Mouse (Mus musculus) spleen, postnatal 14 days (tissue): ENCODE measurements around the gene Gna13.

Experiments used
- DNase-seq, 2 experiments: peaks; one replicate each; pipeline ENCODE4 v3.0.0; 2021 to 2022; ENCODE audit warnings: low spot score in 2 of 2

Gna13 gene

GRCm38 (mm10) chr11:109375412-109375811, 12.8 kb downstream of the Gna13 start:
- DNase-seq, result no peak

DNA sequence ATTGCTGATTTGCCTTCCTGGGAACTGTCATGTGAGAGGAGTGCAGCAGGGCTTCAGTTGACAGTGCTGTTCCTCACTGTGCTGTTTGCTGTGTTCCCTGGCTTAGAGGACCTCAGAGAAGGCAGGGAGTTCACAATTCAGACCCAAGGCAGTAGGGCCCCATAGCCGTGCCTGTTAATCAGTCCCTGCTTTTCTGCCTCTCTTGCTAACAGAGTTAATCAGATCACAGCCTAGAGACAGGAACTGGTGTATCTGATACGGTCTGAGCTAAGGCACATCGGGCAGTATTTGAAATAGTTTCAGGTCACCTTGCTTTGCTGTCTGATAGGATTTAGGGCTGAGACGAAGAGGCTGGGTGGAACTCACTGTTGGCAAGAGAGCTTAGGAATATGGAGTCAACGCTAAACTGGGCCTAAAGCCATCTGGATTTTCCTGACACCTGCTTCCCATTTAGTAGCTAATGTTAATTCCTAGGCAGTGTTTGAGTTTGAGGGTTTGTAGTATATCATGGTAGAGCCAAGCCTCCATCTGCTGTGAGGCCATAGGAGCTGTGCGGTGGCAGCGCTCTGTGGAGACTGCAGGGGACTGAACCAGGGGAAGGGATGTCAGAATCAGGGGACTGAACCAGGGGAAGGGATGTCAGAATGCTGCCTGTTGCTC, 14.0 kb downstream of the Gna13 start:
- no peak for DNase-seq

DNA sequence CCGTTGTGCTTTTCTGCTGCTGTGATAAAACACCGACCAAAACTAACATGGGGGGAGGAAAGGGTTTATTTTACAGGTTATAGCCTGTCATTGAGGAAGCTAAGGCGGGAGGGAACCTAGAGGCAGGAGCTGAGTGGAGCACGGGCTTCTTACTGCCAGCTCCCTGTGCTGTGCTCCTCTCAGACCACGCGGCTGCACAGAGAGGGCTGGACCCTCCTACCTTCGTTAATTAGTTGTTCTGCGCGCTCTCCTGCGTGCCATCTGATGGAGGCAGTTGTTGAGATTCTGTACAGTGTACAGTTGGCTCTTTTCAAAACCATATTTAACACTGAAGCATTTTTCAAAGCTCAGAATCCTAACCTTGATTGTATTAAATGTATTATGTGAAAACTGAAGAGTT, 14.8 kb downstream of the Gna13 start:
- no peak for DNase-seq

- DNase-seq, result no peak
Measured at GRCm38 (mm10) chr11:109378051-109378450, 15.4 kb downstream of the Gna13 start.

DNA sequence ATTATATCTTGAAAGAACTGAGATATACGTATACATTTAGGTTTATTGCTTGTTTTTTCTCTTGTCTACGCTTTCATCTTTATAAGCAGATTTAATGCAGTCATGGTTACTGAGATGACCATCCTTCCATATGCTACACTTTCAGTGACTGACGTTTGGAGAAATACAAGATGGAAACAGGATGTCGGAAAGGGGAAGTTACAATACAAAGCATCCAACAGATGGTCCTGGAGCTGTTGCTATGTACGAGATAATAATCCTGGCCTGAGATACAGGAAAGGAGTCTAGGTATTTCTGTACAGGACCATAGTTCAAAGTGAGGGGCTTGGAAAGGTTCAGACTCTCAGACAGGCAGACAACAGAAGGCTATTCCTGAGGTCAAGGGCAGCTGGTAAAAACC, 18.0 kb downstream of the Gna13 start:
- DNase-seq, result no peak

DNA sequence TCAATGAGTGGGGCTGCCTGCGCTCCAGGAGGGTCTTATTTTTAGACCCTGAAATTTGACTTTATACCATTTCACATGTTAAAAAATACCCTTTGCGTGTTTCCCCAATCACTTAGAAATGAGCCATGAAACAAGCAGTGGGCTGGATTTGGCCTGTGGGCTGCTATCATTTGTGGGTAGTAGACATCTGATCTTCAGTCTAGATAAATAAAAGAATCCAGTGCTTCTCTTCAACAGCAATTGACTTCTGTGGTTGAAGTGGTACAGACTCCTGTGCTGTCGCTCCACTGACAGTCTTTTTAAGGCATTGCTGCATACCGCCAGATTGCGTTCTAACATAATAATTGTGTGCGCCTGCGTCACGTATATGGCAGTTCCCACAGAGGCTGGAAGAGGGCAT, 22.7 kb downstream of the Gna13 start:
- no peak for DNase-seq

- DNase-seq, result no peak
Measured at GRCm38 (mm10) chr11:109389046-109389445, 26.4 kb downstream of the Gna13 start.

DNA sequence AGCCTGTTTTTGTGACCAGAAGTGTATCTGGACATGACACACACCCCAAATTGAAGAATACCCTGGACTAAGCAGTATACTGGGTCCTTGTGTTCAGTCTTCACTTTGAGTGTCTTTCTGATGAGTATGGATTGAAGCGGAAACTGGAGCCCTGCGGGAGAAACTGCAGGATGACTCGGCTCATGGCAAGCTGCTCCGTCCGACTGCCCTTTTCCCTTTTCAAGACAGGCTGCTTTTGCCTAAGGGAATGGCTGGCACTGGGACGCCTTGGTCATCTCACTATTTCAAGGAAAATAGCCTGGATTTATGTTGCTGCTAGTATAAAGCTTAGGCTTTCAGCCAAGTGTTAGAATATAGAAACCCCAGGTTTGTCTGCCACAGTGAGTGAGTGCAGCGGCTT, 28.6 kb downstream of the Gna13 start:
- DNase-seq, result no peak

GRCm38 (mm10) chr11:109391760-109392159, 29.1 kb downstream of the Gna13 start:
- no peak for DNase-seq

DNA sequence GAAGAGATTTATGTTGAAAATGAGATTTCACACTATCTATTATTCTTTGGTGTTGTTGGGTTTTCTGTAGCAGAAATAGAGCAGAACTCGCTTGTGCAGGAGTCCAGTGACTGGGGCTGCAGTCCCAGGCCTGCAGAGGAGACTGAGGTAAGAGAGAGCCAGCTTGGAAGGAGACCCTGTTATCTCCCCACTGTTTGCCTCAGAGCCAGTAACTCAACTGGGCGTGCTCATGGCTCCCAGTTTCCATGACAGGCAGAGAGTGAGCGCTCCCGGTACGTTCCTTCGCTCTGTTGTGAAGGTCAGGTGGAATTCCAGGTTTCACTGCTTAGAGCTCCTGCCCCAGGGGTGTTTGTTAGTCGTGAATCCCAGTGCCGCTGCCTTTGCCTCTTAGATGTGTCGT, 30.0 kb downstream of the Gna13 start:
- no peak for DNase-seq

- no peak for DNase-seq
Measured at GRCm38 (mm10) chr11:109394758-109395157, 32.1 kb downstream of the Gna13 start.

- no peak for DNase-seq
Measured at GRCm38 (mm10) chr11:109395291-109395690, 32.7 kb downstream of the Gna13 start.

- DNase-seq, result no peak
Measured at GRCm38 (mm10) chr11:109406431-109406830, 43.8 kb downstream of the Gna13 start.

DNA sequence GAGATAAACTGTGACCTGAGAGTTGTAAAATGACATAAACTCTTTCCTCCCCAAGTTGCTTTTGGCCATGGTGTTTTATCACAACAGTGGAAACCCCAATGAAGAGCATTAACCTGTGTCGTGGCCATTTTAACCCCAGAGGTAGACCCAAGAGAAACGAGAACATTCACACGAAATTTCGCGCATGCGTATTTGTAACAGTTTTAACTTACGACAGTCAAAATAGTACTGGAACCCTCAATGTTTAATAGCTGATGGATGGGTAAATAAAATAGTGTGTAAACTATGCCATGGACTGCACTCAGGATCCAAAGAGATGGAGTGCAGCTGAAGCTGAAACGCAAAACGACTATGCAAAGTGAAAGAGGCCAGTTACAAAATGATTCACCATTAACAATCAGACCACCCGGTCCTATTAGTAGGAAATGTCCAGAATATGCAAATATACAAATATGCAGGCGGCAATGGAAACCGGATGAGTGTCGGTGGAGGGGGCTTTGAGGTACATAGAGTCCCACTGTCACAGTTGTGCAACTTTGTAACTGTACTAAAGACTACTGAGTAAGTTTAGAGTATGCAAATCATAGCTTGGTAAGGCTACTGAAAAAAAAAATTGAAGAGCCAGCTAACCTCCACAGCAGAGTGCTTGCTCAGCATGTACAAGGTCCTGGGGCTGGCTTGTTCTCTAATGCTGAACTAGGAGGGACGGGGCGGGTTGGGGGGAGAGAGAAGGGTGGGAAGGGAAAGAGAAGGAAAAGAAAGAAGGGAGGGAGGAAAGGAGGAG, 47.8 kb downstream of the Gna13 start:
- DNase-seq, result no peak

- DNase-seq, result no peak
Measured at GRCm38 (mm10) chr11:109413617-109414016, 51.0 kb downstream of the Gna13 start, which contains the start of gene 9930022D16Rik. Gene 9930022D16Rik, plus strand, starts transcription at chr11:109413917.

DNA sequence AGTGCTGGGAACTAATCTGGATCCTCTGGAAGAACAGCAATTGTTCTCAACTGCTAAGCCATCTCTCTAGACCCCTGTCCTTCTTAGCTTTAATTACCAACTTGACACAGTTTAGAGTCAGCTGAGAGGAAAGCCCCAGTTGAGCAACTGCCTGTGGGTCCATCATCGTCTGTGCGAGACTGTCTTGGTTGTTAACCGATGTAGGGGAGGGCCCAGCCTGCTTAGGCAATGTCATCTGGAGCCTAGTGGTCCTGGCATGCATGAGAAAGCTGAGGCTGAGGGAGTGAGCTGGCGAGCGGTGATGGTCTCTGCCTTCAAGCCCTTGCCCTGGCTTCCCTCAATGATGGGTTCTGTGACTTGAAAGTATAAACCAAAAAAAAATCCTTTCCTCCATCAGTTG, 52.2 kb downstream of the Gna13 start:
- no peak for DNase-seq

DNA sequence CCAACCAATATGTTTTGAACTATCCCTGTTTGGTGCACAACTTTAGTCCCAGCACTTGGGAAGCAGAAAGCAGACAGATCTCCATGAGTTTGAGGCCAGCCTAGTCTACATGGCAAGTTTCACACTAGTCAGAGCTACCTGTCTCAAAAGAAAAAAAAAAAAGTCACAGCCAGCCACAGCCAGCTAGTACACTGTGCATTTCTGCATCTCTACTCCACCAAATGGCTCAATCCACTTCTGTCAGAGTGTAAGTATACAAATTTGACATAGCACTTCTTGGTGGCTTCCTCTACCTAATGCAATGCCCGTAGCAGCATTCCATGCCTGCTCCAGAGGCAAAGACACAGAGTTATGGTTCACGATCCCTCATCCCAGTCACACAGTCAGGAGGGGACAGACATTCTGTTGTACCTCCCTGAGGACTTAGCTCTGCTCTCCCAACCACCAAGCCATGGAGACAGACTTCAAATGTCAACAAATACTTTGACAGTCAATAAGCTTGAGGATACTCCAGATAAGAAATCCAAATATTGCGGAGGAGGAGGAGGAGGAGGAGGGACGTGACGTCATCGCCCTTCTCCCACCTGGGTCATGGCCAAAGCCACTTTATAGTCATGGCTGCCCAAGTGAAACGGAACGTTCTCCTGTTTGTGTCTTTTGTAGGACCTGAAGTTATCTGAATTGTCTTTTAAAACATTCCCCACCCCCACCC, 54.2 kb downstream of the Gna13 start:
- no peak for DNase-seq

DNA sequence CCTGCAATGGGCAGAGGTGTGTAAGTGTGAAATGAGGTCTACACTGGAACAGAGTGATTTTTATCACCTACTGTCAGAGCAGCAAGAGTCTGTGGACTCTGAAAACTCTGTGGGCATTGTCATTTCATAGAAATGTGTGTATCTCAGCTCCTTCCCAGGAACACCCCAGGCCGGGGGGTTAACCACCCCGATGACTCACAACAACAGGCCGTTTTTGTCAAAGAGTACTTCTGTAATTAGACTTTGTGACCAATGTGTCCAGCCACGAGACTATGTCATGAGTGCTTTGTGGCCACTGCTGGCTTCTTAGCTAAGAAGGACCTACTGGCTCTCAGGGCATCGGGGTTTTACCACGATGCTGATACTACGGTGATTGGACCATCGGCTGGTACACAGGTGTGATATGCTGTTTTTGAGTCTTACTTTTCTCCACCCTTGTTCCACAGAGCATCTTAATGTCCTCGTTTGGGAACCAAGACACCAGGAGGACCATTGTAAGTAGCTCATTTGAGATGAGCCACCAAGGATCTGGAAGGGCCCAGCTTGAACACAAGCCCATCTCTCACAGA, 54.9 kb downstream of the Gna13 start:
- no peak for DNase-seq

DNA sequence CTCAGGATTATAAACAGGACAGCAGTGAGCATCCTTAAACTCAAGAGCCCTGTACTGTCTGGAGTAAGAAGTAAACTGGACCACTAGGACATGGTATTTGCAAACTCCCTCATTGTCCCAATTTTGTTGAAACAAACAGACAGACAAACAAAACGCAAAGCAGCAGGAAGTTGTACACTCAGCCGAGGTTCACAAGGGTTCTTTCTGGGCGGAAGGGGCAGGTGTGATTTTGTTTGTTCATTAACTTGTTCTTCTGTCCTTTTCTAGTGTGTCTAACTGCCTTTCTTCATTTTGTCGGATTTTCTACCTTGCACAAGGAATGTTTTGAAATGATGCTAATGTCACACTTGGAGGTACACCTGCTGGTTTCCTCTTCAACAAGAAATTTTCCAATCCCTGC, 56.8 kb downstream of the Gna13 start:
- no peak for DNase-seq

DNA sequence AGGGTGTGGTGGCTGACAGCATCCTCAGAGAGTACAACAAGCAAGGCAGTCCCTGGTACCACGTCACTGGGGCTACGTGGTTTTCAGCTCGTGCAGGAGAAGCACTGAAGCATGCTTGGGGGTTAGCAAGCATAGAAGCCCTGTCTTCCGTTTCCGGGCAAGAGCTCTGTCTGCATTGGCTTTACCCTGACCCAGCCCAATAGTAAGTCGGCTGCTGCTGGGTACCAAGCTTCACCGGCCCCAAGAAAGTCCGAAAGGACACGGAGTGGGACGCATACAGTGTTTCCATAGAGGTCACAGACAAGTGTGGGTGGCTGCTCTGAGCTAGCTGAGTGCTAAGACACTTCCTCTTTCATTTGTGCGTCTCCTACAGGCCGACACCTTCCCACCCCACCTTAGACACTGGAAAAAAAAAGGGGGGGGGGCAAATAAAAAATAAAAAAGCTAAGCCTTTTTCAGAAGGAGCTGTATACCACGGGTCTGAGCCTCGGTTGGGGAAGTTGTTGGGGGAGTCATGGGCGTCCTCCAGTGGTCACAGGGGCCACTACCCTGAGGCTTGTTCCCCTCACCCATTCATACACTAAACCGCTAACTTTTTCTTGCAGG, 57.4 kb downstream of the Gna13 start:
- DNase-seq, result peak; percentile 23 to 45

DNA sequence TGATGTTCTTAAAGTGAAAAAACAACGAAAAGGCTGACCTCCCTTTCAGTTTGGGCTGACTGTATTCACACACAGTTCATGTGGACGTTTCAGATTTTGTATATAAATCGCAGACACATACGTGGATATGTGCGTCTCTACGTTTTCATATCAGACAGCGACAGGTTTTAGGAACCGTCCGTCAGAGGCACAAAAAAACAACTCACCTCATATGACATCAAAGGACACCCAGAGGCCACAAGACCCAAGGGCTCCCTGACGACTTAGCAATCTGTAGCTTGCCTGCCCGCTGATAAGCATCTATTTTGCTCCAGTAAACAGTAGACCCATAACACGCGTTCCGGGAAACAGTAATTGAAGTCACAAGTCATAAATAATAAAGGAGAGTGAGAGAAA, 57.9 kb downstream of the Gna13 start:
- no peak for DNase-seq

DNA sequence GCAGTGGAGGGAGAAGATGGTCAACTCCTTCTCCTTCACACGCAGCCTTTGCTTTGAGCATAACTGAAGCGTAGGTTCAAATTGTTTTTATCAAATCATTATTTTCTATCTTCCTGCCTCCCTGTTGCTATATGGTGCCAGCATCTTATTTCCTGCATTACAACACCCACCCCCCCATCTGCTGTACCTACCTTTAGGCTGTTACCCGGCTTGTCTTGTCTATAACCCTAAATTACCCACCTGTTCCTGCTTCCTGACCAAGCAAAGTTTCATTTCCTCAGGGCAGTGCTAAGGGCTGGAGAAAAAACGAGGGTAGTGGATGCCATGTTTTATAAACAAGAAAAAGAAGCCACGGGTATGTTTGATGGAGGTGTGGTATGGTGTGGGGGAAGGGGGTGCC, 58.6 kb downstream of the Gna13 start:
- DNase-seq, result no peak
